Mouse (Mus musculus): ENCODE measurements around the gene Ntsr1.

Ntsr1 gene

DNA sequence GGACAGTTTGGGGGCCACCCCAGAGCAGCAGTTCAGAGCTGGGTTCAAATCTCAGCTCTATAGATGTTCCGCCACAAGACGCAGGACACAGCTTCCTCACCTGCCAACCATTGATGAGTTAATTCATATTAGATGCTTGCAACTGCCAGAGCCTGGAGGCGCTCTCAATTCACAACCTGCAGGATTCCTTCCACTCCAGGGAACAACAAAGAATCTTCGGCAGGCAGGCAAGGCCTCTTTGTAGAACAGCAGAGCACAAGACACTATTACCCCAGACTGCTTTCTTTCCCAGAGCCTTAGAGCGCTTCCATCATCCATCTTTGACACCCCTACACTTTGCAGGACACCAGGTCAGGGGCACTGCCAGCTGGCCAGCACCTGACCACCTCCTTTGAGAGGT is 6.5 kb downstream of the Ntsr1 start:
- in situ Hi-C loops (cut with MboI, MseI), result no loop called here

DNA sequence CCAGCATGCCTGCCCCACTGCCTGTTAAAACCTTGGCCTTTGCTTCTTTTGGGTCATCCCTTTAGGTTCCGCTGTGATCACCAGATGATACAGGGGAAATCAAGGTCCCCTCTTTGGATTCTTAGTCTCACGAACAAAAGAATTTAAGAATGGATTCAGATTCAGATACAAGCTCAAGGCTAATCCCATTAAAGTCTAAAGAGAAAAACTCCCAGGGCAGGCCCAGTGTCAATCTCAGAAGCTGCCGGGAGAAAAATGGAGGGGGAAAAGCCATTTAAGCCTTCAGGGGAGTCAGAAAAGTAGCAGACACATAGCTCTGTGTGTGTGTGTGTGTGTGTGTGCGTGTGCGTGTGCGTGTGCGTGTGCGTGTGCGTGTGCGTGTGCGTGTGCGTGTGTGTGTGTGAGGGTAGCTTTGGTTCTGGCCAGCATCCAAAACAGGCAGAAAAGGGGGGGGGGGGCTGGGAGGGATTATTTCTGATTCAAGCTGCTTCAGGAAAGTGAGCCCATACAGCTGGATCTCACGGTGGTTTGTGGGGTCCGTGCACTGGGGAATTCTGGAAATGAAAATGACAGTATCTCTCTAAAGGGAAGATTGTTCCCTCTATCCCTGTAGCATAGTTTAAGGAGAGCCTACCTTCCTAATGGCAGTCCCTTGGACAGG is 8.8 kb downstream of the Ntsr1 start:
- in situ Hi-C loops (cut with MboI, MseI), result no loop called here

GRCm38 (mm10) chr2:180510867-180511266 is 11.1 kb downstream of the Ntsr1 start:
- in situ Hi-C loops (cut with MboI, MseI), result no loop called here

- in situ Hi-C loops (cut with MboI, MseI), result no loop called here
Measured at GRCm38 (mm10) chr2:180511875-180512661, 12.3 kb downstream of the Ntsr1 start.

- in situ Hi-C loops (cut with MboI, MseI), result no loop called here
Measured at GRCm38 (mm10) chr2:180513019-180513418, 13.2 kb downstream of the Ntsr1 start.

GRCm38 (mm10) chr2:180513835-180514234 is 14.1 kb downstream of the Ntsr1 start:
- in situ Hi-C loops (cut with MboI, MseI), result no loop called here

DNA sequence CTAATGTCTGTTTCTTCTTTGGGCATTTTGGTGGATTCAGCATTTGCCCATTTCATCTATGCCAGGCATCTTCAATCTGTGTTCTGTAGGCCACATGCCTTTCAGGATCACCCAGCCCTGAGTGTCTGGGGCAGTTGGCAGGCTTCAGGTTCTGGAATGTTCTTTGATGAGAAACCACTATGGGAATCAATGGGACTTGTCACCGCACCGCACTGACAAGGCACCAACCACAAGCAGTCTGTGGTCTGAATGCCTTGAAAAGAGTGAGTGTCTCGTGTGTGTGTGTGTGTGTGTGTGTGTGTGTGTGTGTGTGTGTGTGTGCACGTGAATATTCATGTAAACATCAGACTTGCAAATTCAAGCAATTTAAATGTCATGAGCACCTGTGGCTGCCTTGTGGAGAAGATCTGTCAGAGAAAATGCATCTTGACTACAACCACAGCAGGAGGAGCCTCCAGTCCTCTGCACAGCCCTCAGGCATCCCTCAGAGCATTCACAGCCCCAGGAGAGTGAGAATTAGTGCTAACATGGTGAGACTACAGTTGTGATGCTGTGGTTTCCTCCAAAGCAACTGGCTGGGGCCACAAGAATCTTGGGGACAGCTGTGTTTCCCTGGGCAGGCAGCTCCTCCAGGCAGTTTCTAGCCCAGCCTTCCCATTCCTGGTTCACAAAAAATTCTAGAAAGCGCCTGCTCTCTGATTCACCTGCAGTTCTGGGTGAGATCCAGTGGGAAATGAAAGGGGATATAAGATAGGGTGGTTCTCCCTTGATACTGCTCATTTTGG is 21.9 kb downstream of the Ntsr1 start:
- in situ Hi-C loops (cut with MboI, MseI), result no loop called here

DNA sequence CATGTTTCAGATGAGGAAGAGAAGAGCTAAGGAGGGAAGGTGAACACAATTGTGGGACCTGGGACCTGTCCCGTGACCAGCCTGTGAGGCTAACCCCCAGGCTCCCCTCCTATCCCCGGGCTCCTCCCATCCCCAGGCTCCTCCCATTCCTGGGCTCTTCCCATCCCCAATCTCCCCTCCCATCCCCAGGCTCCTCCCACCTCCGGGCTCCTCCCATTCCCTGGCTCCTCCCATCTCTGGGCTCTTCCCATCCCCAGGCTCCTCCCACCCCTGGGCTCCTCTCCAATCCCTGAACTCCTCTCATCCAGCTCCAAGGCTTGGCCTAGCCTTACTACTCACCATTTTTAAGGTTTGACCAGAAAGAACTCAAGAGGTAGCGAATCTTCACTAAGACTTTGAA is 23.0 kb downstream of the Ntsr1 start:
- in situ Hi-C loops (cut with MboI, MseI), result no loop called here

- in situ Hi-C loops (cut with MboI, MseI), result no loop called here
Measured at GRCm38 (mm10) chr2:180527447-180527846, 27.7 kb downstream of the Ntsr1 start.

DNA sequence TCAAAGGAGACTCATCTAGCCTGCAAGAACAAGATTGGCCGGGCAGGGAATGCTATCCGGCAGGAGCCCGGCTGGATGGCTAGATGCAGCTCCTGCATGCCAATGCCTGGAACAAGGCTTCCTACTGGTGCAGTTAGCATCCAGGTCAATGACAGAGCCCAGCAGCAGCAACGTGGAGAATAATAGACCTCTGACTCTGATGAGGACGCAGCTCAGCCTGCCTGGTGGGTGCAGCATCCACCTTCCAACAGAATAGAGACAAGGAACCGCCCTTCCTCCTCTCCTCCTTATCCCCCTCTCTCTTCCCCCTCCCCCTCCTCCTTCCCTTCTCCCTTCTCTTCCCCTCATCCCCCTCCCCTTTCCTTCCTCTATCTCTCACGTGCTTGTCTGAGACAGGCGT is 28.1 kb downstream of the Ntsr1 start:
- in situ Hi-C loops (cut with MboI, MseI), result no loop called here

- in situ Hi-C loops (cut with MboI, MseI), result no loop called here
Measured at GRCm38 (mm10) chr2:180530130-180530529, 30.4 kb downstream of the Ntsr1 start.

GRCm38 (mm10) chr2:180530584-180530983 is 30.8 kb downstream of the Ntsr1 start:
- in situ Hi-C loops (cut with MboI, MseI), result no loop called here

GRCm38 (mm10) chr2:180531671-180532385 is 32.1 kb downstream of the Ntsr1 start:
- in situ Hi-C loops (cut with MboI, MseI), result no loop called here

DNA sequence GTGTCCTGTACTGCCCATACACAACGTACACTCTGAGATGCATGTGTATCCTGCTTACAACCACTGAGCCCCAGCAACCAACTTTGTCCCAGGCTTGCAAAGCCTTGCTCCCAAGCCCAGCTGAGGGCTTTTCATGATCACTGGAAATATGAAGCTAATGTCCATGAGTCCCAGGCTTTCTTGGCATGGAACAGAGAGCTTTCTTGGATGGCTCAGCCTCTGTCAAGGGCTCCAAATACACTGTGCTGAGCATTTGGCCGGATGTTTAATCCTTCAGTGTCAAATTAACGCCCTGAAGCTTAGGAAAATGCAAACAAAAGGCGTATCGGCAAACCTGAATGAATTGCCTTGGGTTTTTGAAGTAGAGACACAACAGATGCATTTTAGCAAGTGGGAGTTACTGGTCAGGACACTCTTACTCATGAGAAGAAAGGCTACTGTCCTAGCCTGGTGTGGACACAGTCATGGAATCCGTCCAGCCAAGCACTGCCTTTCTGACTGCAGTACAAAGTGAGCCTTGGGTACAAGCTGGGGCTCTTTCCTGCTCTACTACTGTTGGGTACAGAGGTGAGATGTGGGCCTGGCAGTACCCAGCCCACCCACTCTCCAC is 32.7 kb downstream of the Ntsr1 start:
- in situ Hi-C loops (cut with MboI, MseI), result no loop called here

DNA sequence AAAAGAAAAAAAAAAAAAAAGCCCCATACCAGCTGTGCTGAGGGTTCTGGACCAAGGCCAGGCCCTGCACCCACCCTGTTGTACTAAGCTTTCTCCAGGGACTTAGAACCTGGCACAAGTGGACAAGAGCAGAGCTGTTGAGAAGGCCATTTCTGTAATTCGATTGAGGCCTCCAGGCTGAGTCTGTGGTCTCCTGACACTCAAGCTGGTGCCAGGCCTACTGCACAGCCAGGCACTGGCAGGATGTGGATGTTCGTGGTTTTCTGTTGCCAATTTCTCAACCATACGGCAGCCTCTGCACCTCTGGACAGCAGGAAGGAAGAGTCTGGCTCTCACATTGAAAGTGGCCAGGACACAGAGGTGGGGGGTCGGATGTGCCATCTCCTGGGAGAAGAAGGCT is 33.5 kb downstream of the Ntsr1 start:
- in situ Hi-C loops (cut with MboI, MseI), result no loop called here

DNA sequence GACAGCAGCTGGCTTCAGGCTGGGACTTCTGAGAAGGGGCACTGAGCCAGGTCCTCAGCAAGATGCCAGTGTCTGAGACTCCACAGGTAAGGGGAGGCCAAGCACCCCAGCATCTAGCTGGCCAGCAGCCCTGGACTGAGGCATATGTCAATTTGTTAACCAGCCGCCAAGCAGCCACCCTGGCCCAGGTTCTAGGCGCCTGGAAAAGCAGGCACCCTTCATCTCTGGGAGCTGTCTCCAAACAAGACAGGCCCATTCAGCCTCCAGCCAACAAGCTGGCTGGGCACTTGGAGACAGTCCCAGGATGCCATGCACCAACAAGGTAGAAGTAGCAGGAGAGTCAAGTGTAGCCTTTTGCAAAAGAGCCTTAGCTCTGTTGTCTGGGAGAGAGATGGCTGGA is 43.9 kb downstream of the Ntsr1 start:
- in situ Hi-C loops (cut with MboI, MseI), result no loop called here

DNA sequence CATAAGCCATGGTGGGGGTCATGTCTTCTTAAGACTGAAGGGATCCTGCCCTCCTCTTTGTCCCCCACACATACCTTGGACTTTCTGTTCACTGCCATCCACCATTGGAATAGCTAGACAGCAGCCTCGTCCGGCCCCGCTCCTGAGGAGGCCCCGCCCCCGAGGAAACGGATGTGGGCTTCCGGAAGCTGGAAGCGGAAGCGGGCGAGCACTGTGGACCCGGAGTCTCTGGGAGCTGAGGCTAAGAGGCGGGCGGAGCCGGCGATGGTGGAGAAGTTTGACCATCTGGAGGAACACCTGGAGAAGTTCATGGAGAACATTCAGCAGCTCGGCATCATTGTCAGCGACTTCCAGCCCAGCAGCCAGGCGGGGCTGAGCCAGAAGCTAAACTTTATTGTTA is 45.3 kb downstream of the Ntsr1 start:
- in situ Hi-C loops (cut with MboI, MseI), result no loop called here

GRCm38 (mm10) chr2:180547384-180548106 is 47.8 kb downstream of the Ntsr1 start:
- in situ Hi-C loops (cut with MboI, MseI), result no loop called here

GRCm38 (mm10) chr2:180552340-180552739 is 52.6 kb downstream of the Ntsr1 start:
- in situ Hi-C loops (cut with MboI, MseI), result no loop called here

- in situ Hi-C loops (cut with MboI, MseI), result loop anchor here (5.0 kb wide), 1 partner anchor 203 kb away; no protein-coding TSS in a partner anchor
Measured at GRCm38 (mm10) chr2:180555219-180555618, 55.4 kb downstream of the Ntsr1 start.

DNA sequence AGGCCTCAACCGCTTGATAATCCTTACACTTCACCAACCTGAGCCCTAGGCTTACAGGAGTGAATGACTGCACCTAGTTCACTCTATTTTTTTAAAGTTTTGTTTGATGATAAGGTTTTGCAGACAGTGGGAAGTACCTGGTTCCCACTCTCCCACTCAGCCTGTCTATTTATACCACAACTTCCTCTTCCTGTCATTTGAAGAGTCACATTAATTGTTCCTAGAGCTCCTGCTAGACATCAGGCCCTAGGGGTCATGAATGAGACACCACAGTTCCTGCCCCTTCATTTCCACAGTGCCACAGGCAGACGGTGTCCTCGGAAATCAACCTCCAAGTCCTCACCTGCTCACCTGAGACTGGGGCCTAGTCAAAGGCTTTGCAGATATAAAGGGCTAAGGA is 56.7 kb downstream of the Ntsr1 start:
- in situ Hi-C loops (cut with MboI, MseI), result loop anchor here (5.0 kb wide), 1 partner anchor 204 kb away; no protein-coding TSS in a partner anchor
